Mouse (Mus musculus): ENCODE data around the gene Sspn. TPM values are rescaled to one million over a fixed set of nuclear protein-coding genes. Genes with fewer than 3 reads are reported as not detected.

Gene Sspn
- 2.1 and 2.8 TPM in 2 replicates for polyA plus RNA-seq (2015; fragmentation: Nextera tagmentation; extraction: Ambion mirVana)

- Histone ChIP-seq H3K27ac (no peak within 1 kb of the TSS), H3K9me3 (no peaks in the 10 kb centered on the region), H3K36me3 (no peaks in the 10 kb centered on the region), H3K4me2 (replicated peaks) (no peak within 1 kb of the TSS), H3K4me1 (replicated peaks) (peaks cover 12% of the 10 kb centered on the region), H3K9ac (replicated peaks) (no peak within 1 kb of the TSS), H3K4me3 (replicated peaks) (no peak within 1 kb of the TSS), H3K27me3 (no peaks in the 10 kb centered on the region)
- 76% methylated on average over 3 of the region's 3 CpGs for WGBS
- ATAC-seq: no peak
These were observed at the start of gene Sspn for GRCm38 (mm10) chr6:145931341-145931740. Sspn (plus strand) TSS chr6:145931641.

GRCm38 (mm10) chr6:145883010-145883409 lies 48.4 kb upstream of the Sspn start:
- Histone ChIP-seq H3K4me3 (replicated peaks) (no peak overlapping the region), H3K4me2 (replicated peaks) (no peak overlapping the region), H3K9ac (replicated peaks) (no peak overlapping the region), H3K27me3 (no peaks in the 10 kb centered on the region), H3K9me3 (no peaks in the 10 kb centered on the region), H3K4me1 (replicated peaks) (no peaks in the 10 kb centered on the region), H3K36me3 (no peaks in the 10 kb centered on the region), H3K27ac (no peak overlapping the region)
- no peak for ATAC-seq
- WGBS: 97% methylated on average over 1 of the region's 1 CpGs

GRCm38 (mm10) chr6:145883668-145884067 lies 47.8 kb upstream of the Sspn start:
- Histone ChIP-seq H3K4me3 (replicated peaks) (no peak overlapping the region), H3K9ac (replicated peaks) (no peak overlapping the region)
- WGBS: 95% methylated on average over 4 of the region's 4 CpGs

DNA sequence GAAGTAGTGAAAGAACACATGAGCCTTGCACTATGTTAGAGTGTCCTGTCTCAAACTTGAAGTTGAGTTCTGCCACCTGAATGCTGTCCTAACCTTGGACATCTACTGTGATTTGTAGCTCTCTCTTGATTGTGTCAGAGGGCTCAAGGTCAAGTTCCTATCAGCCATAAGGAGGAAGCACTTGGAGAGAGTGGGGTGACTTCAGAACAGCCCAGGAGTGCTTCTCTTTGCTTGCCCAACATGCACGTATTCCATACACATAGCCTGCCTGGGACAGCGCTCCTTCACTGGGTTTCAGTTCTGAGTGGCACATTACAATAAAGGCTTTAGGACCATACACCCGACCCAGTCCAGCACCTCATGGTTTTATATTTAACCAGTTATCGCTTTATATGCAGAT lies 46.4 kb upstream of the Sspn start:
- no peak overlapping the region for H3K4me2 ChIP-seq (replicated peaks)
- ATAC-seq: no peak
- H3K4me3 ChIP-seq (replicated peaks): no peak overlapping the region
- H3K4me1 ChIP-seq (replicated peaks): no peaks in the 10 kb centered on the region
- H3K9ac ChIP-seq (replicated peaks): no peak overlapping the region
- WGBS: 90% methylated on average over 4 of the region's 4 CpGs
- H3K9me3 ChIP-seq: no peaks in the 10 kb centered on the region
- H3K27ac ChIP-seq: no peak overlapping the region
- H3K27me3 ChIP-seq: no peaks in the 10 kb centered on the region
- no peaks in the 10 kb centered on the region for H3K36me3 ChIP-seq

More at GRCm38 (mm10) chr6:145883668-145884067, 47.8 kb upstream of the Sspn start:
- no peaks in the 10 kb centered on the region for H3K27me3 ChIP-seq
- H3K27ac ChIP-seq: no peak overlapping the region
- no peaks in the 10 kb centered on the region for H3K9me3 ChIP-seq
- no peak overlapping the region for H3K4me2 ChIP-seq (replicated peaks)
- H3K4me1 ChIP-seq (replicated peaks): no peaks in the 10 kb centered on the region
- no peak for ATAC-seq
- no peaks in the 10 kb centered on the region for H3K36me3 ChIP-seq

- no peak overlapping the region for H3K4me2 ChIP-seq (replicated peaks)
- no peaks in the 10 kb centered on the region for H3K9me3 ChIP-seq
- no peaks in the 10 kb centered on the region for H3K36me3 ChIP-seq
- H3K4me3 ChIP-seq (replicated peaks): no peak overlapping the region
- no peak overlapping the region for H3K9ac ChIP-seq (replicated peaks)
- 86% methylated on average over 8 of the region's 8 CpGs for WGBS
- no peak for ATAC-seq
- H3K27ac ChIP-seq: no peak overlapping the region
- H3K4me1 ChIP-seq (replicated peaks): no peaks in the 10 kb centered on the region
- H3K27me3 ChIP-seq: no peaks in the 10 kb centered on the region
These were observed 45.2 kb upstream of the Sspn start for GRCm38 (mm10) chr6:145886277-145886676.

- ATAC-seq: no peak
- no peaks in the 10 kb centered on the region for H3K36me3 ChIP-seq
- WGBS: 66% methylated on average over 6 of the region's 6 CpGs
- H3K27me3 ChIP-seq: no peaks in the 10 kb centered on the region
- H3K4me3 ChIP-seq (replicated peaks): no peak overlapping the region
- H3K9me3 ChIP-seq: no peaks in the 10 kb centered on the region
- H3K27ac ChIP-seq: no peak overlapping the region
- no peaks in the 10 kb centered on the region for H3K4me1 ChIP-seq (replicated peaks)
- H3K4me2 ChIP-seq (replicated peaks): no peak overlapping the region
- no peak overlapping the region for H3K9ac ChIP-seq (replicated peaks)
These were observed 43.7 kb upstream of the Sspn start for GRCm38 (mm10) chr6:145887719-145888118.

DNA sequence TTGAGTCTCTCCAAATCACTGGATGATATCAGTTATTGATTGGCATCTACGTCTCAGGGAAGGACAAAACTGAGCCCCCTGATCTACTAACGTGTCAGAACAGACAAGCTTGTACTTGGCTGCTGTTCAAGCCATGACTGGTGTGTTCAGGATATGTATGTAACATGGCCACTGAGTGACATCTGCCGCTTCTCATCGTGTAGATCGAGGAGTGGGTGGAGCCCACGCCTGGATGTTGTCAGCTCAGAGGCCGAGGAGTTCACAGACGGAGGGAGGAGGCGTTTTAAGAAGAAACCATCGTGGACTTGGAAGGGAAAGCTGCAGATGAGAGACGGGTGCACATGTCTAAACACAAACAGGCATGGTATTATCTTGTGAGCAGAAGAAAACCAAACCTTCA lies 39.5 kb upstream of the Sspn start:
- no peak for ATAC-seq
- Histone ChIP-seq H3K4me1 (replicated peaks) (no peaks in the 10 kb centered on the region), H3K27me3 (no peaks in the 10 kb centered on the region), H3K9ac (replicated peaks) (no peak overlapping the region), H3K4me3 (replicated peaks) (no peak overlapping the region), H3K4me2 (replicated peaks) (no peak overlapping the region), H3K36me3 (no peaks in the 10 kb centered on the region), H3K9me3 (no peaks in the 10 kb centered on the region), H3K27ac (no peak overlapping the region)
- WGBS: 86% methylated on average over 11 of the region's 11 CpGs

GRCm38 (mm10) chr6:145892381-145893265 lies 38.8 kb upstream of the Sspn start:
- no peak overlapping the region for H3K27ac ChIP-seq
- H3K4me1 ChIP-seq (replicated peaks): no peaks in the 10 kb centered on the region
- H3K4me2 ChIP-seq (replicated peaks): no peak overlapping the region
- 93% methylated on average over 20 of the region's 20 CpGs for WGBS
- H3K27me3 ChIP-seq: no peaks in the 10 kb centered on the region
- no peaks in the 10 kb centered on the region for H3K9me3 ChIP-seq
- H3K36me3 ChIP-seq: no peaks in the 10 kb centered on the region
- ATAC-seq: no peak
- H3K4me3 ChIP-seq (replicated peaks): no peak overlapping the region
- H3K9ac ChIP-seq (replicated peaks): no peak overlapping the region

DNA sequence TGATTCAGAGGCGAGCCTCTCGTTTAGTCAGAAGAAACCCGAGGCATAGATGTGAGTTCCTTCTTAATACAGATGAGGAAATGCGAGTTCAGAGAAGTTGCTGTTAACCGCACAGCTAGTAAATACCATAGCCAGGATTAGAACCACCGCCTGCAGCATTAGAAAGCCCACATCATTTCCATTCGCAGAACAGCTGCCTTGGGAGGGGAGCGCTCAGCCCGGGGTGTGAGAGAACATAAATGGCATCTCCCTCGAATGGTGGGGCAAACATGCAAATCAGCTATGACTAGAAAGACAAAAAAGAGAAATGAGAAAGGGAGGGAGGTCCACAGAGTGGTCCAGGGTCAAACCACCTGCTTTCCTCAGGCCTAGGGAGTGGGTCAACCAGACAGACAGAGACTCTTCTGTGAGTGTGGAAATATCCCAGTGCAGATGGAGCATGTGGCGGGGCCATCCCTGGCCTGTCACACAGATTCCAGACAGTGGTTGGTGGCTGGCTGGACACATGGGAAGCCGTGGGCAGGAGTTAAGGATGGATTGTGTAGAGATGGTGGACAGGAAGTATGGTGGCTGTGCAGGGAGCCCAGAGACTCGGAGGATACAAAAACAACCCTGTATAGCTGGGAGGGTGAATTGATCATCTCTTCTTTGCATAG lies 37.9 kb upstream of the Sspn start:
- no peak overlapping the region for H3K9ac ChIP-seq (replicated peaks)
- no peaks in the 10 kb centered on the region for H3K9me3 ChIP-seq
- H3K27me3 ChIP-seq: no peaks in the 10 kb centered on the region
- WGBS: 83% methylated on average over 13 of the region's 13 CpGs
- no peak overlapping the region for H3K4me2 ChIP-seq (replicated peaks)
- no peak overlapping the region for H3K4me3 ChIP-seq (replicated peaks)
- H3K27ac ChIP-seq: no peak overlapping the region
- H3K36me3 ChIP-seq: no peaks in the 10 kb centered on the region
- H3K4me1 ChIP-seq (replicated peaks): no peaks in the 10 kb centered on the region
- no peak for ATAC-seq

- Histone ChIP-seq H3K4me2 (replicated peaks) (no peak overlapping the region), H3K9ac (replicated peaks) (no peak overlapping the region), H3K27ac (no peak overlapping the region), H3K9me3 (no peaks in the 10 kb centered on the region), H3K36me3 (no peaks in the 10 kb centered on the region), H3K4me3 (replicated peaks) (no peak overlapping the region), H3K4me1 (replicated peaks) (no peaks in the 10 kb centered on the region), H3K27me3 (no peaks in the 10 kb centered on the region)
- WGBS: 73% methylated on average over 8 of the region's 8 CpGs
- no peak for ATAC-seq
These were observed 36.6 kb upstream of the Sspn start for GRCm38 (mm10) chr6:145894669-145895342.

GRCm38 (mm10) chr6:145904169-145904568 lies 27.3 kb upstream of the Sspn start:
- 94% methylated on average over 5 of the region's 5 CpGs for WGBS
- Histone ChIP-seq H3K9me3 (no peaks in the 10 kb centered on the region), H3K9ac (replicated peaks) (no peak overlapping the region), H3K36me3 (no peaks in the 10 kb centered on the region), H3K4me2 (replicated peaks) (no peak overlapping the region), H3K4me1 (replicated peaks) (no peaks in the 10 kb centered on the region), H3K27ac (no peak overlapping the region), H3K4me3 (replicated peaks) (no peak overlapping the region), H3K27me3 (no peaks in the 10 kb centered on the region)
- ATAC-seq: no peak

DNA sequence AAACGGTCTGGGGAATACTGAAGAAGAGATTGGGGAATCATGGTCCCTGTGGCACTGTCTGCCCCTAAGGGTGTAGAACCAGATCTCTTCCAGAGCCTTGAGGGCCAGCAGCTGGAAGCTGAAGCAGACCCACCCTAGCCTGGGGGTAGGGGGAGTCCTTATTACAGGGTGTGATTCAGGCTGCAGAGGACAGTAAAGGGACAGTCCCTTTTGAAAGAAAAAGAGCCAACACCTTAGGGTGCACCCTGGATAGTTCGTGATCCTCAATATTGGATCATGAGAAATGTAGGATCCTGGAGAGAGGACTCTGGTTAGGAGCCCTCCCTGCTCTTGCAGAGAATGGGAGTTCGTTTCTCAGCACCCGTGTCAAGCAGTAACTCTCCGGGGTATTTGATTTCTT lies 26.8 kb upstream of the Sspn start:
- Histone ChIP-seq H3K27me3 (no peaks in the 10 kb centered on the region), H3K9ac (replicated peaks) (no peak overlapping the region), H3K4me2 (replicated peaks) (no peak overlapping the region), H3K4me3 (replicated peaks) (no peak overlapping the region), H3K4me1 (replicated peaks) (no peaks in the 10 kb centered on the region), H3K36me3 (no peaks in the 10 kb centered on the region), H3K27ac (no peak overlapping the region), H3K9me3 (no peaks in the 10 kb centered on the region)
- WGBS: 83% methylated on average over 5 of the region's 5 CpGs
- ATAC-seq: no peak

All from midbrain, embryonic 13.5 days (tissue).